Mouse (Mus musculus): ENCODE results near the gene Slc38a1. TPM values are rescaled to one million over a fixed set of nuclear protein-coding genes. Genes with fewer than 3 reads are reported as not detected.

Gene Slc38a1
- polyA plus RNA-seq, 1 experiment from 2014 or later, result 81.9 TPM

GRCm38 (mm10) chr15:96686201-96687159 lies 43.8 kb upstream of the Slc38a1 start:
- peaks cover 37% of the 10 kb centered on the region for H3K36me3 ChIP-seq (ENCODE audit: control insufficient read depth, insufficient read depth, low read length)
- no peaks in the 10 kb centered on the region for H3K27me3 ChIP-seq (ENCODE audit: control insufficient read depth, insufficient read depth, low read length)
- no peak for ATAC-seq (replicated peaks; ENCODE audit: insufficient number of reproducible peaks, low FRiP score, low TSS enrichment)
- H3K4me1 ChIP-seq (ENCODE audit: control insufficient read depth, insufficient read depth, low read length), result 0 out of 2 replicates have a peak, but pooled peaks cover 3% of the 10 kb centered on the region
- no peak overlapping the region for H3K27ac ChIP-seq (ENCODE audit: low read depth, low read length)
- H3K9ac ChIP-seq (ENCODE audit: low read depth, low read length), result no peak overlapping the region
- 76% methylated on average over 9 of the region's 9 CpGs for WGBS (ENCODE audit: insufficient replicate concordance)
- no peak overlapping the region for H3K4me2 ChIP-seq
- H3K9me3 ChIP-seq (replicated peaks; ENCODE audit: control insufficient read depth, low read length), result no peaks in the 10 kb centered on the region
- no peak overlapping the region for H3K4me3 ChIP-seq (ENCODE audit: low read depth, low read length)

- no peak for ATAC-seq (replicated peaks; ENCODE audit: insufficient number of reproducible peaks, low FRiP score, low TSS enrichment)
- H3K36me3 ChIP-seq (ENCODE audit: control insufficient read depth, insufficient read depth, low read length), result peaks cover 26% of the 10 kb centered on the region
- WGBS (ENCODE audit: insufficient replicate concordance), result 74% methylated on average over 6 of the region's 6 CpGs
- H3K9ac ChIP-seq (ENCODE audit: low read depth, low read length), result no peak overlapping the region; the same call in 1 of the 2 replicates
- no peaks in the 10 kb centered on the region for H3K9me3 ChIP-seq (replicated peaks; ENCODE audit: control insufficient read depth, low read length)
- H3K27ac ChIP-seq (ENCODE audit: low read depth, low read length), result no peak overlapping the region
- no peak overlapping the region for H3K4me2 ChIP-seq
- H3K27me3 ChIP-seq (ENCODE audit: control insufficient read depth, insufficient read depth, low read length), result no peaks in the 10 kb centered on the region
- H3K4me3 ChIP-seq (ENCODE audit: low read depth, low read length), result no peak overlapping the region
- 0 out of 2 replicates have a peak, but pooled peaks cover 3% of the 10 kb centered on the region for H3K4me1 ChIP-seq (ENCODE audit: control insufficient read depth, insufficient read depth, low read length)
Measured at GRCm38 (mm10) chr15:96685273-96685672, 42.6 kb upstream of the Slc38a1 start.

- peaks cover 2% of the 10 kb centered on the region; the same call in 1 of the 2 replicates for H3K27me3 ChIP-seq (ENCODE audit: control insufficient read depth, insufficient read depth, low read length)
- H3K4me1 ChIP-seq (ENCODE audit: control insufficient read depth, insufficient read depth, low read length), result 0 out of 2 replicates have a peak, but pooled peaks cover 3% of the 10 kb centered on the region
- no peak overlapping the region for H3K4me3 ChIP-seq (ENCODE audit: low read depth, low read length)
- WGBS (ENCODE audit: insufficient replicate concordance), result 38% methylated on average over 11 of the region's 11 CpGs
- no peak overlapping the region for H3K9ac ChIP-seq (ENCODE audit: low read depth, low read length)
- H3K9me3 ChIP-seq (replicated peaks; ENCODE audit: control insufficient read depth, low read length), result no peaks in the 10 kb centered on the region
- peak overlapping the region; percentile 15; the same call in 1 of the 2 replicates for H3K4me2 ChIP-seq
- H3K27ac ChIP-seq (ENCODE audit: low read depth, low read length), result no peak overlapping the region
- H3K36me3 ChIP-seq (ENCODE audit: control insufficient read depth, insufficient read depth, low read length), result peaks cover 21% of the 10 kb centered on the region
- ATAC-seq (replicated peaks; ENCODE audit: insufficient number of reproducible peaks, low FRiP score, low TSS enrichment), result no peak
Measured at GRCm38 (mm10) chr15:96684132-96684830, 41.6 kb upstream of the Slc38a1 start.

GRCm38 (mm10) chr15:96678871-96679773 lies 36.4 kb upstream of the Slc38a1 start:
- peaks cover 2% of the 10 kb centered on the region; the same call in 1 of the 2 replicates for H3K27me3 ChIP-seq (ENCODE audit: control insufficient read depth, insufficient read depth, low read length)
- H3K4me1 ChIP-seq (ENCODE audit: control insufficient read depth, insufficient read depth, low read length), result peaks cover 4% of the 10 kb centered on the region; the same call in 1 of the 2 replicates
- no peak overlapping the region for H3K9ac ChIP-seq (ENCODE audit: low read depth, low read length)
- H3K36me3 ChIP-seq (ENCODE audit: control insufficient read depth, insufficient read depth, low read length), result no peaks in the 10 kb centered on the region
- no peak for ATAC-seq (replicated peaks; ENCODE audit: insufficient number of reproducible peaks, low FRiP score, low TSS enrichment)
- no peak overlapping the region for H3K4me3 ChIP-seq (ENCODE audit: low read depth, low read length)
- H3K27ac ChIP-seq (ENCODE audit: low read depth, low read length), result no peak overlapping the region
- H3K9me3 ChIP-seq (replicated peaks; ENCODE audit: control insufficient read depth, low read length), result no peaks in the 10 kb centered on the region
- H3K4me2 ChIP-seq, result no peak overlapping the region
- WGBS (ENCODE audit: insufficient replicate concordance), result 44% methylated on average over 19 of the region's 19 CpGs

- WGBS (ENCODE audit: insufficient replicate concordance), result 47% methylated on average over 10 of the region's 10 CpGs
- Histone ChIP-seq H3K4me2 (no peak overlapping the region), H3K27ac (ENCODE audit: low read depth, low read length) (no peak overlapping the region), H3K4me1 (ENCODE audit: control insufficient read depth, insufficient read depth, low read length) (peaks cover 4% of the 10 kb centered on the region; the same call in 1 of the 2 replicates), H3K27me3 (ENCODE audit: control insufficient read depth, insufficient read depth, low read length) (peaks cover 2% of the 10 kb centered on the region; the same call in 1 of the 2 replicates), H3K36me3 (ENCODE audit: control insufficient read depth, insufficient read depth, low read length) (no peaks in the 10 kb centered on the region), H3K4me3 (ENCODE audit: low read depth, low read length) (no peak overlapping the region), H3K9me3 (replicated peaks; ENCODE audit: control insufficient read depth, low read length) (no peaks in the 10 kb centered on the region), H3K9ac (ENCODE audit: low read depth, low read length) (no peak overlapping the region)
- ATAC-seq (replicated peaks; ENCODE audit: insufficient number of reproducible peaks, low FRiP score, low TSS enrichment), result no peak
Measured at GRCm38 (mm10) chr15:96676518-96676917, 33.8 kb upstream of the Slc38a1 start.

GRCm38 (mm10) chr15:96675744-96676143 lies 33.0 kb upstream of the Slc38a1 start:
- WGBS (ENCODE audit: insufficient replicate concordance), result 67% methylated on average over 15 of the region's 15 CpGs
- H3K9ac ChIP-seq (ENCODE audit: low read depth, low read length), result no peak overlapping the region
- H3K27ac ChIP-seq (ENCODE audit: low read depth, low read length), result no peak overlapping the region
- H3K4me1 ChIP-seq (ENCODE audit: control insufficient read depth, insufficient read depth, low read length), result peaks cover 4% of the 10 kb centered on the region; the same call in 1 of the 2 replicates
- H3K4me2 ChIP-seq, result no peak overlapping the region
- no peaks in the 10 kb centered on the region for H3K36me3 ChIP-seq (ENCODE audit: control insufficient read depth, insufficient read depth, low read length)
- no peak overlapping the region for H3K4me3 ChIP-seq (ENCODE audit: low read depth, low read length)
- H3K9me3 ChIP-seq (replicated peaks; ENCODE audit: control insufficient read depth, low read length), result no peaks in the 10 kb centered on the region
- no peak for ATAC-seq (replicated peaks; ENCODE audit: insufficient number of reproducible peaks, low FRiP score, low TSS enrichment)
- H3K27me3 ChIP-seq (ENCODE audit: control insufficient read depth, insufficient read depth, low read length), result peaks cover 2% of the 10 kb centered on the region; the same call in 1 of the 2 replicates

- no peak for ATAC-seq (replicated peaks; ENCODE audit: insufficient number of reproducible peaks, low FRiP score, low TSS enrichment)
- no peaks in the 10 kb centered on the region for H3K9me3 ChIP-seq (replicated peaks; ENCODE audit: control insufficient read depth, low read length)
- H3K4me1 ChIP-seq (ENCODE audit: control insufficient read depth, insufficient read depth, low read length), result peaks cover 4% of the 10 kb centered on the region; the same call in 1 of the 2 replicates
- WGBS (ENCODE audit: insufficient replicate concordance), result 85% methylated on average over 11 of the region's 11 CpGs
- H3K36me3 ChIP-seq (ENCODE audit: control insufficient read depth, insufficient read depth, low read length), result no peaks in the 10 kb centered on the region
- H3K9ac ChIP-seq (ENCODE audit: low read depth, low read length), result no peak overlapping the region
- no peak overlapping the region for H3K4me3 ChIP-seq (ENCODE audit: low read depth, low read length)
- H3K27ac ChIP-seq (ENCODE audit: low read depth, low read length), result no peak overlapping the region
- no peak overlapping the region for H3K4me2 ChIP-seq
- H3K27me3 ChIP-seq (ENCODE audit: control insufficient read depth, insufficient read depth, low read length), result peaks cover 2% of the 10 kb centered on the region; the same call in 1 of the 2 replicates
Measured at GRCm38 (mm10) chr15:96675055-96675454, 32.3 kb upstream of the Slc38a1 start.

GRCm38 (mm10) chr15:96674089-96674488 lies 31.4 kb upstream of the Slc38a1 start:
- no peak overlapping the region for H3K27ac ChIP-seq (ENCODE audit: low read depth, low read length)
- peaks cover 4% of the 10 kb centered on the region; the same call in 1 of the 2 replicates for H3K4me1 ChIP-seq (ENCODE audit: control insufficient read depth, insufficient read depth, low read length)
- no peak overlapping the region for H3K4me3 ChIP-seq (ENCODE audit: low read depth, low read length)
- no peak overlapping the region for H3K4me2 ChIP-seq
- H3K27me3 ChIP-seq (ENCODE audit: control insufficient read depth, insufficient read depth, low read length), result no peaks in the 10 kb centered on the region
- 28% methylated on average over 1 of the region's 1 CpGs for WGBS (ENCODE audit: insufficient replicate concordance)
- no peaks in the 10 kb centered on the region for H3K36me3 ChIP-seq (ENCODE audit: control insufficient read depth, insufficient read depth, low read length)
- H3K9me3 ChIP-seq (replicated peaks; ENCODE audit: control insufficient read depth, low read length), result no peaks in the 10 kb centered on the region
- no peak overlapping the region for H3K9ac ChIP-seq (ENCODE audit: low read depth, low read length)
- ATAC-seq (replicated peaks; ENCODE audit: insufficient number of reproducible peaks, low FRiP score, low TSS enrichment), result no peak

Measured in heart, embryonic 11.5 days (tissue).